Mouse (Mus musculus): ENCODE data around the gene Rtn1. TPM values are rescaled to one million over a fixed set of nuclear protein-coding genes. Genes with fewer than 3 reads are reported as not detected.

Rtn1 gene
- polyA plus RNA-seq, 1 experiment from 2014 or later, result 7.3 TPM

Other genes starting within 250 kb of the Rtn1 start
- gene Ccdc175, start 224.0 kb downstream of the Rtn1 start, polyA plus RNA-seq (2015; fragmentation: Nextera tagmentation; extraction: Ambion mirVana), result not detected in 2 replicates
- gene Lrrc9, start 32.8 kb upstream of the Rtn1 start, polyA plus RNA-seq (2015; fragmentation: Nextera tagmentation; extraction: Ambion mirVana), result 0.43 and 0.59 TPM in 2 replicates
- gene Pcnx4, start 127.3 kb upstream of the Rtn1 start, polyA plus RNA-seq (2015; fragmentation: Nextera tagmentation; extraction: Ambion mirVana), result 12.9 and 14.5 TPM in 2 replicates
- not detected in 2 replicates for gene Gm4756, start 240.6 kb upstream of the Rtn1 start, polyA plus RNA-seq (2015; fragmentation: Nextera tagmentation; extraction: Ambion mirVana)

Data from limb, embryonic 13.5 days (tissue).